Mouse (Mus musculus): Measurements from ENCODE around the gene Asphd2. TPM values are rescaled to one million over a fixed set of nuclear protein-coding genes. Genes with fewer than 3 reads are reported as not detected.

Asphd2 gene
- polyA plus RNA-seq, 1 experiment: 0.67 TPM

DNA sequence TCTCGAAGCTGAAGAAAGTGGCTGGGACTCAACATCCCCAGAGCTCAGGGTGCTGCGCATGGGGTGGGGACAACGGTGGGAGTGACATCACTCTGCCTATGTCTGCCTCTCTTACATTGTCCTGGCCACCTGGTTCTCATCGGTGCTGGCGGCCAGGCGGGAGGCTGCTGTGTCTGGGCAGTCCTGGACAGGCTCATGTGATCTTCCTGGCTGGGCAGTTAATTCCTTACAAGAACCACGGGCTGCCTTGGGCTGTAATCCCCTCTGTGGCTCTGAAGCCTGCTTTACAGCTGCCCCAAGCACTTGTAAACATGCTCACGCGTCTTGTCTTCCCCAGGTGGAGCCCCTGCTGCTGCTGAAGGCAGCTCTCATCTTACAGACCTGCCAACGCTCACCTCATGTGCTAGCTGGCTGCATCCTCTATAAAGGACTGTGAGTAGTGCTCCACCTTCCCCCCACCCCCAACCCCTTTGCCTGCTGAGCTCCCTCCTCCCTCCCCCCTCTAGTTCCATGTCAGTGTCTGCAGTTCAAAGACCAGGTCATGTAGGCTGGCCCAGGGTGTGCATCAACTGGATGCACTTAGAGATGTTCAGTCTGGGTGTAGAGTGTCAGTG lies 30.4 kb downstream of the Asphd2 start:
- 96% methylated on average over 10 of the region's 10 CpGs for WGBS
- peaks cover 15% of the 10 kb centered on the region for H3K4me1 ChIP-seq (replicated peaks; ENCODE audit: control insufficient read depth, insufficient read depth, low read length)
- H3K27me3 ChIP-seq (ENCODE audit: control insufficient read depth, insufficient read depth, low read length): no peaks in the 10 kb centered on the region
- no peak overlapping the region for H3K27ac ChIP-seq (ENCODE audit: control insufficient read depth, insufficient read depth, low read length)
- TF ChIP-seq POLR2A (IDR thresholded peaks at IDR 0.05; ENCODE audit: control insufficient read depth, extremely low read depth, insufficient read depth, low read length, poor library complexity) (no peak), CTCF (IDR thresholded peaks at IDR 0.05; ENCODE audit: borderline replicate concordance, control insufficient read depth, extremely low read depth, insufficient read depth, low read length, poor library complexity) (no peak)
- no peak overlapping the region for H3K4me3 ChIP-seq (ENCODE audit: control insufficient read depth, insufficient read depth, low read length)
- no peaks in the 10 kb centered on the region for H3K36me3 ChIP-seq (ENCODE audit: control insufficient read depth, insufficient read depth, low read length)
- DNase-seq: no peak

DNA sequence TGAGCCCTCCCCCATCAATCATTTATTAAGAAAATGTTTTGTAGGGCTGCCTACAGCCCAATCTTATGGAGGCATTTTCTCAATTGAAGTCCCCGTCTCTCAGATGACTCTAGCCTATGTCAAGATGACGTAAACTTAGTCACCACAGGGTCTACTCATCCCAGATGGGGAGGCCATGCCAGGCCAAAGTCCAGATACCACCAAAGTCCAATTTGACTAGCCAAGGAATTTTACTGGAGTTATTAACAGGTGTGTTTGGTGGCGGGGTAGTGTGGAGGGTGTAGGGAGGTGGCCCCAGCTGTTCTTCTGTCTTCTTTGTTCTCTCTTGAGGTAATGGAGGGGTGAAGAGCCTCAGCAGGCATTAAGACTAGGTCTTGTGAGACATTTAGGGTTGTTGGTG lies 34.6 kb downstream of the Asphd2 start:
- H3K4me1 ChIP-seq (replicated peaks; ENCODE audit: control insufficient read depth, insufficient read depth, low read length): no peaks in the 10 kb centered on the region
- WGBS: 93% methylated on average over 3 of the region's 3 CpGs

GRCm38 (mm10) chr5:112359520-112359919 lies 35.1 kb downstream of the Asphd2 start:
- H3K27me3 ChIP-seq (ENCODE audit: control insufficient read depth, insufficient read depth, low read length): no peaks in the 10 kb centered on the region
- DNase-seq: no peak
- WGBS: 33% methylated on average over 4 of the region's 4 CpGs
- H3K4me3 ChIP-seq (ENCODE audit: control insufficient read depth, insufficient read depth, low read length): no peak overlapping the region
- H3K27ac ChIP-seq (ENCODE audit: control insufficient read depth, insufficient read depth, low read length): no peak overlapping the region
- no peaks in the 10 kb centered on the region for H3K4me1 ChIP-seq (replicated peaks; ENCODE audit: control insufficient read depth, insufficient read depth, low read length)
- no peaks in the 10 kb centered on the region; the same call in 1 of the 2 replicates for H3K36me3 ChIP-seq (ENCODE audit: control insufficient read depth, insufficient read depth, low read length)
- TF ChIP-seq POLR2A (IDR thresholded peaks at IDR 0.05; ENCODE audit: control insufficient read depth, extremely low read depth, insufficient read depth, low read length, poor library complexity) (no peak), CTCF (IDR thresholded peaks at IDR 0.05; ENCODE audit: borderline replicate concordance, control insufficient read depth, extremely low read depth, insufficient read depth, low read length, poor library complexity) (no peak)

More for the DNA sequence above, 34.6 kb downstream of the Asphd2 start:
- no peak for TF ChIP-seq POLR2A (IDR thresholded peaks at IDR 0.05; ENCODE audit: control insufficient read depth, extremely low read depth, insufficient read depth, low read length, poor library complexity)
- TF ChIP-seq CTCF (IDR thresholded peaks at IDR 0.05; ENCODE audit: borderline replicate concordance, control insufficient read depth, extremely low read depth, insufficient read depth, low read length, poor library complexity): no peak
- Histone ChIP-seq H3K27me3 (ENCODE audit: control insufficient read depth, insufficient read depth, low read length) (no peaks in the 10 kb centered on the region), H3K27ac (ENCODE audit: control insufficient read depth, insufficient read depth, low read length) (no peak overlapping the region), H3K4me3 (ENCODE audit: control insufficient read depth, insufficient read depth, low read length) (no peak overlapping the region), H3K36me3 (ENCODE audit: control insufficient read depth, insufficient read depth, low read length) (no peaks in the 10 kb centered on the region; the same call in 1 of the 2 replicates)
- DNase-seq: no peak

DNA sequence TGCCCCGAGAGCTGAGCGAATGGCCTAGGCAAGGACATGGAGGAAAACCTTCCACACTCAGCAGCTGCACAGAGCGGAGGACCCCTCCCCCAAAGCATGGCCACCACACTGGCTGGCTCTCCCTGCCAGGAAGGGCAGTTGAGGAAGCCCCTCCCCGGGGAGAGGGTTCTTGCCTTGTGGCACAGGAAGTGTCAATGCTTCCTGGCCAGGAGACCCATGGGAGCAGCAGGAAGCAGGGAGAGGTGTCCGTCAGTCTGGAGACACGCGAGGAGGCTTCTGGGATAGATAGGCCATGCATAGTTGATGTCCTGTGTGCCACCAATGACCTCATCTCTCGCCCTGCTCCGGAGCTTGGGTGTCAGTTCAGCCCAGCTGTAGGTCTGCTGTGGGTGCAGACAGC lies 38.3 kb downstream of the Asphd2 start:
- Histone ChIP-seq H3K4me1 (replicated peaks; ENCODE audit: control insufficient read depth, insufficient read depth, low read length) (no peaks in the 10 kb centered on the region), H3K27me3 (ENCODE audit: control insufficient read depth, insufficient read depth, low read length) (no peaks in the 10 kb centered on the region), H3K27ac (ENCODE audit: control insufficient read depth, insufficient read depth, low read length) (no peak overlapping the region), H3K36me3 (ENCODE audit: control insufficient read depth, insufficient read depth, low read length) (no peaks in the 10 kb centered on the region; the same call in 1 of the 2 replicates), H3K4me3 (ENCODE audit: control insufficient read depth, insufficient read depth, low read length) (no peak overlapping the region)
- no peak for DNase-seq
- TF ChIP-seq POLR2A (IDR thresholded peaks at IDR 0.05; ENCODE audit: control insufficient read depth, extremely low read depth, insufficient read depth, low read length, poor library complexity) (no peak), CTCF (IDR thresholded peaks at IDR 0.05; ENCODE audit: borderline replicate concordance, control insufficient read depth, extremely low read depth, insufficient read depth, low read length, poor library complexity) (no peak)
- 94% methylated on average over 9 of the region's 9 CpGs for WGBS

DNA sequence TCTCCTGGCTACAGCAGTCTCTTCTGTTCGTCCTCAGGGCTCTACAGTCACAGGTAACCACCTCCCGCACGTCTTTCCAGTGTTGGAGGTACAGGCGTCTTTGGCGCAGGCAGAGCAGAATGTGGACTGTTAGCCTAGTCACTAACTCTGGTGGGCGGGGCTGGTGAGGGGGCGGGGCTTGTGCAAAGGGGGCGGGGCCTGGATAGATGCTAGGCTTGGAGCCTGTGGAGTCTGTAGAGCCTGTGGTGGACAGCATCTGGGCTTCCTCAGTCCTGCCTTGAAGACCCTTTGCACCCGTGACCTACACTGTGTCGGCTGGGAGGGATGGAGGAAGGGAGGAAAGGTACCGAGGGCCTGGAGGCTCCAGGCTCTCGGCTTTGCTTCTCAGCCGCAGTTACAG lies 38.8 kb downstream of the Asphd2 start, which contains the start of gene Gm6583:
TSS of gene Gm6583 (minus strand) at position 124 of the 400 bp plus-strand sequence.
- no peak for TF ChIP-seq CTCF (IDR thresholded peaks at IDR 0.05; ENCODE audit: borderline replicate concordance, control insufficient read depth, extremely low read depth, insufficient read depth, low read length, poor library complexity)
- TF ChIP-seq POLR2A (IDR thresholded peaks at IDR 0.05; ENCODE audit: control insufficient read depth, extremely low read depth, insufficient read depth, low read length, poor library complexity): no peak
- DNase-seq: no peak
- Histone ChIP-seq H3K4me3 (ENCODE audit: control insufficient read depth, insufficient read depth, low read length) (no peak within 1 kb of the TSS), H3K27ac (ENCODE audit: control insufficient read depth, insufficient read depth, low read length) (no peak within 1 kb of the TSS), H3K27me3 (ENCODE audit: control insufficient read depth, insufficient read depth, low read length) (no peaks in the 10 kb centered on the region), H3K4me1 (replicated peaks; ENCODE audit: control insufficient read depth, insufficient read depth, low read length) (no peaks in the 10 kb centered on the region), H3K36me3 (ENCODE audit: control insufficient read depth, insufficient read depth, low read length) (no peaks in the 10 kb centered on the region; the same call in 1 of the 2 replicates)
- 85% methylated on average over 13 of the region's 13 CpGs for WGBS

DNA sequence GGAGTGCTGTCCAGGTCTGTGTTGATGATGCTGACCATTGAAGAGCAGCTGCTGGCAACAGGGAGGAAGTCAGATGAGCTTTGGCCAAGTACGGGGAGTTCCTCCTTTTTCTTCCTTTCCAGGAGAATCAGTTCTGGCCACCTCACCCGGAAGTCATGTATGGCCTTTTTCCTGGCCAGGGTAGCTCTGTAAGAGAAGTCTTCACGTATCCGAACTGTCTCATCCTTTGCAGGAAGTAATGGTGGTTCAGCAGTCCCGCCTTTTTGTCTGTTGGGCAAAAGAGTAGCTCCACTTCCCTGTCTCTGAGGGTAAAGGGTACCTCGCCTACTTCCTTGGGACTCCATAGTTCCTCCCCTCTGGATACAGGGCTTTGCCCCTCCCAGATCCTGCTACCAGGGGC lies 39.2 kb downstream of the Asphd2 start:
- H3K4me3 ChIP-seq (ENCODE audit: control insufficient read depth, insufficient read depth, low read length): no peak overlapping the region

More for the DNA sequence above, 39.2 kb downstream of the Asphd2 start:
- H3K27me3 ChIP-seq (ENCODE audit: control insufficient read depth, insufficient read depth, low read length): no peaks in the 10 kb centered on the region
- 87% methylated on average over 6 of the region's 6 CpGs for WGBS
- no peaks in the 10 kb centered on the region; the same call in 1 of the 2 replicates for H3K36me3 ChIP-seq (ENCODE audit: control insufficient read depth, insufficient read depth, low read length)
- no peaks in the 10 kb centered on the region for H3K4me1 ChIP-seq (replicated peaks; ENCODE audit: control insufficient read depth, insufficient read depth, low read length)
- TF ChIP-seq POLR2A (IDR thresholded peaks at IDR 0.05; ENCODE audit: control insufficient read depth, extremely low read depth, insufficient read depth, low read length, poor library complexity) (no peak), CTCF (IDR thresholded peaks at IDR 0.05; ENCODE audit: borderline replicate concordance, control insufficient read depth, extremely low read depth, insufficient read depth, low read length, poor library complexity) (no peak)
- H3K27ac ChIP-seq (ENCODE audit: control insufficient read depth, insufficient read depth, low read length): no peak overlapping the region
- no peak for DNase-seq

Data from thymus, adult 2 months (tissue).